Mouse (Mus musculus) liver, postnatal 0 days (tissue): ENCODE results near the gene Acta2. TPM values are rescaled to one million over a fixed set of nuclear protein-coding genes. Genes with fewer than 3 reads are reported as not detected.

ENCODE experiments used
- ATAC-seq: fragments of 200-750 bp; cut with Nextera tagmentation; 2 replicates; pipeline ENCODE4 v1.8.0; 2017; ENCODE audit warnings: mild to moderate bottlenecking, moderate library complexity
- DNase-seq: peaks from one replicate; pipeline ENCODE4 v3.0.0-alpha.2; 2016
- H3K27ac ChIP-seq: fragments of 300-500 bp; sonication (generic); 2 replicates; pipeline ENCODE4 v1.5.1; 2014; ENCODE audit warnings: antibody characterized with exemption, moderate library complexity, mild to moderate bottlenecking, low read depth
- H3K27me3 ChIP-seq: fragments of 300-500 bp; sonication (generic); 2 replicates; pipeline ENCODE4 v1.6.1; 2014; ENCODE audit warnings: low read length, control low read depth, mixed read lengths; ENCODE audit not compliant: insufficient read depth
- H3K36me3 ChIP-seq: fragments of 300-500 bp; sonication (generic); replicated peaks from 2 replicates; pipeline ENCODE4 v1.6.1; 2014; ENCODE audit warnings: mild to moderate bottlenecking, control low read depth, low read length, moderate library complexity, mixed read lengths; ENCODE audit not compliant: insufficient read depth
- H3K4me1 ChIP-seq: fragments of 300-500 bp; sonication (generic); 2 replicates; pipeline ENCODE4 v1.6.1; 2014; ENCODE audit warnings: antibody characterized with exemption, mild to moderate bottlenecking, control low read depth; ENCODE audit not compliant: insufficient read depth
- H3K4me2 ChIP-seq: fragments of 300-500 bp; sonication (generic); 2 replicates; pipeline ENCODE4 v1.6.1; 2014; ENCODE audit warnings: low read depth, mild to moderate bottlenecking, low read length, moderate library complexity, mixed read lengths
- H3K4me3 ChIP-seq: fragments of 300-500 bp; sonication (generic); 2 replicates; pipeline ENCODE4 v1.5.1; 2014; ENCODE audit warnings: low read depth, low read length
- H3K9ac ChIP-seq: fragments of 300-500 bp; sonication (generic); replicated peaks from 2 replicates; pipeline ENCODE4 v1.6.1; 2014; ENCODE audit warnings: mild to moderate bottlenecking, moderate library complexity
- H3K9me3 ChIP-seq: fragments of 300-500 bp; sonication (generic); 2 replicates; pipeline ENCODE4 v1.6.1; 2016; ENCODE audit warnings: mild to moderate bottlenecking, control low read depth, low read length, mixed read lengths
- CTCF ChIP-seq: sonication (generic); IDR thresholded peaks from 2 replicates; pipeline ENCODE4 v1.5.1; 2016; ENCODE audit warnings: antibody characterized with exemption, low read depth
- EP300 ChIP-seq: IDR thresholded peaks from 2 replicates; pipeline ENCODE4 v1.6.1; 2016; ENCODE audit warnings: antibody characterized with exemption, low read depth, mild to moderate bottlenecking
- WGBS: fragments of 180-500 bp; shearing (Covaris S2); extraction: QIAGEN DNeasy Blood & Tissue Kit; methylation state at CpG from one replicate; pipeline ENCODE4 v1.1.7; 2014; ENCODE audit not compliant: insufficient replicate concordance; 5-methylcytosine and 5-hydroxymethylcytosine counted together
- polyA plus RNA-seq: library from polyadenylated mRNA; unstranded; fragments of >200 nt; fragmentation: Nextera tagmentation; extraction: Ambion mirVana; gene quantifications from 2 replicates; pipeline ENCODE4 v1.2.1, GENCODE M21; 2015

Acta2 gene
- polyA plus RNA-seq, 1 experiment from 2014 or later = 7.3 TPM

DNA sequence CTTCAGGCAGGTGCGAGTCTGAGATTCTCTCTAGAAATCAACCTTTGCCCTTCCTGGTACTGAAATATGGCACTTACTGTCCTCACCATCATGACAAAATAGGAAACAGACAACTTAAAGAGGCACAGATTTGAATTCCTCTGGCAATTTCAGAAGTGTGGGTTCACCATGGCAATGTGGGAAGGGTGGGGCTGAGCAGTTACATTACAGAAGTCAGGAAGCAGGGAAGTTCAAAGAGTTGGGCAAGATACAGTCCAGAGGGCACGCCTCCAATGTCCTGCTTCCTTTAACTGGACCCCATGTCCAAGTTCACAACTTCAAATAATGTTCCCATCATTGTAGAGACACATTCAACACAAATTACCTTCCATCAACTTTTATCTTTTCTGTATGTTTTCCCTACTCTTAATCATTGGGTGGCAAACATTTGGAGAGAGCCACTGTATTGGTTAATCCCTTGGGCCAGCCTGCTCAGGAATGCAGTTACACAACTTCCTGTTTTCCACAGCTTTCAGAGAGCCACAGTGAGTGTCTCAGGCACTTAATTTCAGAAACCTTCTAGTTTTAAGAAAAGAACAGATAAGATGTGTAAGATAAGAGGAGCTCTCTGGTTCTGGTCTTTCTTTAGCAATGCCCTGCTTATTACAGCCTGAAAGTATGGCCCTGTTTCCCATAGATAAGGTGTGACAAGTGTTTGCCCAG lies 7.0 kb upstream of the Acta2 start:
- peak; percentile 51; the same call in 1 of the 2 replicates for ATAC-seq
- Histone ChIP-seq H3K4me3 (no peak overlapping the region), H3K4me1 (0 out of 2 replicates have a peak, but pooled peaks cover 3% of the 10 kb centered on the region), H3K27me3 (no peaks in the 10 kb centered on the region), H3K36me3 (no peaks in the 10 kb centered on the region), H3K27ac (no peak overlapping the region), H3K4me2 (no peak overlapping the region), H3K9ac (no peak overlapping the region), H3K9me3 (no peaks in the 10 kb centered on the region)
- WGBS = 56% methylated on average over 2 of the region's 2 CpGs
- TF ChIP-seq CTCF = no peak
- TF ChIP-seq EP300 = no peak
- no peak for DNase-seq

- TF ChIP-seq CTCF (no peak), EP300 (no peak)
- WGBS = 76% methylated on average over 2 of the region's 2 CpGs
- no peak overlapping the region for H3K4me2 ChIP-seq
- H3K9me3 ChIP-seq = no peaks in the 10 kb centered on the region
- no peak for DNase-seq
- no peak overlapping the region for H3K9ac ChIP-seq
- no peak overlapping the region for H3K4me3 ChIP-seq
- ATAC-seq = no peak
- no peaks in the 10 kb centered on the region for H3K27me3 ChIP-seq
- no peak overlapping the region for H3K27ac ChIP-seq
- no peaks in the 10 kb centered on the region for H3K36me3 ChIP-seq
- peaks cover 5% of the 10 kb centered on the region for H3K4me1 ChIP-seq
Measured at GRCm38 (mm10) chr19:34256936-34257335, 1.5 kb upstream of the Acta2 start.

- 69% methylated on average over 5 of the region's 5 CpGs for WGBS
- Histone ChIP-seq H3K4me3 (no peak overlapping the region), H3K4me2 (no peak overlapping the region), H3K27me3 (no peaks in the 10 kb centered on the region), H3K9ac (no peak overlapping the region), H3K9me3 (no peaks in the 10 kb centered on the region), H3K4me1 (peaks cover 5% of the 10 kb centered on the region), H3K36me3 (no peaks in the 10 kb centered on the region), H3K27ac (no peak overlapping the region)
- DNase-seq (no peak), ATAC-seq (no peak)
- TF ChIP-seq CTCF = no peak
- no peak for TF ChIP-seq EP300
Measured at GRCm38 (mm10) chr19:34256149-34256548, 759 bp upstream of the Acta2 start.

DNA sequence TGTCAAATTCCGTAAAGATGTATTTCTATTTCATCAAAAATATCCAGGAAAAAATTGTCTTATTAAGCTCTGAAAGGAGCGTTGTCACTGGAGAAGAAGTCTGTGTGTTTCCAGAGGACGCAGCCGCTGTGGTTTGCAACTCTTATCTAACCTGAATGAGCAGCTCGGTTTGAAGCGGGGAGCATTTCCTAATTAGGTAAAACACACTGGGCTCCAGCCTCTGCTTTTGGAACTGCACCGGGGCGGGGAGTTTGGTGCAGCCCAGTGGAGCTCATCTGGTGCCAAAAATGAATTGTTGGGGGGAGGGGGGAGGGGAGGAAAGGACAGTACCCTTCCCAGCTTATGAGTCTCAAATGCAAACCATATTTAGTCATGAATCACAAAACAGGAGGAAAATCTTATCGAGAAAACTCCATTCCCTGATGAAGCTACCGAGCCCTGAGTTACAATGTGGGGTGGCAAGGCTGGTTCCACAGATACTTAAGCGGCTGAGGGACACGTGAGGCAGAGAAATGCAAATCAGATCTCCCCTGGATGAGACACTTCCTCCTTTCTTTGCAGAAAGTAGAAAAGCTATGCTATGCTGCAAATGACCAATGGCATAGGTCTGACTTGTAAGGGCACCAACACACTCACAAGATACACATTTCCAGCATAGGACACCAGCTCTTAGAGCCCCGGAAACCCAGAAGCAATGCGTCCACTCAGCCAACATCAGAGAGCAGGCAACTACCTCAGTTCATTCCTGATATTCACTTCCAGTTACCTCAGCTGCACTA lies 1.1 kb downstream of the Acta2 start:
- 20% methylated on average over 14 of the region's 14 CpGs for WGBS
- Histone ChIP-seq H3K27me3 (no peaks in the 10 kb centered on the region), H3K36me3 (no peaks in the 10 kb centered on the region), H3K9ac (no peak overlapping the region), H3K4me2 (peak overlapping the region; percentile 61), H3K4me3 (peak overlapping the region; percentile 17), H3K27ac (peak overlapping the region; percentile 39; the same call in 1 of the 2 replicates), H3K4me1 (peaks cover 5% of the 10 kb centered on the region), H3K9me3 (no peaks in the 10 kb centered on the region)
- TF ChIP-seq EP300 = no peak
- no peak for TF ChIP-seq CTCF
- ATAC-seq (no peak), DNase-seq (no peak)

GRCm38 (mm10) chr19:34252450-34252849 lies 2.9 kb downstream of the Acta2 start:
- Histone ChIP-seq H3K4me1 (peaks cover 5% of the 10 kb centered on the region), H3K4me3 (no peak overlapping the region), H3K36me3 (no peaks in the 10 kb centered on the region), H3K9me3 (no peaks in the 10 kb centered on the region), H3K27ac (no peak overlapping the region), H3K4me2 (no peak overlapping the region), H3K9ac (no peak overlapping the region), H3K27me3 (no peaks in the 10 kb centered on the region)
- no peak for TF ChIP-seq CTCF
- no peak for TF ChIP-seq EP300
- 82% methylated on average over 9 of the region's 9 CpGs for WGBS
- DNase-seq (no peak), ATAC-seq (no peak)

GRCm38 (mm10) chr19:34251900-34252299 lies 3.5 kb downstream of the Acta2 start:
- H3K9ac ChIP-seq = no peak overlapping the region
- no peak overlapping the region for H3K27ac ChIP-seq
- TF ChIP-seq CTCF = no peak
- TF ChIP-seq EP300 = no peak
- peaks cover 5% of the 10 kb centered on the region for H3K4me1 ChIP-seq
- WGBS = 84% methylated on average over 2 of the region's 2 CpGs
- DNase-seq (no peak), ATAC-seq (no peak)
- no peak overlapping the region for H3K4me3 ChIP-seq
- H3K27me3 ChIP-seq = no peaks in the 10 kb centered on the region
- H3K9me3 ChIP-seq = no peaks in the 10 kb centered on the region
- H3K4me2 ChIP-seq = no peak overlapping the region
- H3K36me3 ChIP-seq = no peaks in the 10 kb centered on the region
